In the genomic region with DNA sequence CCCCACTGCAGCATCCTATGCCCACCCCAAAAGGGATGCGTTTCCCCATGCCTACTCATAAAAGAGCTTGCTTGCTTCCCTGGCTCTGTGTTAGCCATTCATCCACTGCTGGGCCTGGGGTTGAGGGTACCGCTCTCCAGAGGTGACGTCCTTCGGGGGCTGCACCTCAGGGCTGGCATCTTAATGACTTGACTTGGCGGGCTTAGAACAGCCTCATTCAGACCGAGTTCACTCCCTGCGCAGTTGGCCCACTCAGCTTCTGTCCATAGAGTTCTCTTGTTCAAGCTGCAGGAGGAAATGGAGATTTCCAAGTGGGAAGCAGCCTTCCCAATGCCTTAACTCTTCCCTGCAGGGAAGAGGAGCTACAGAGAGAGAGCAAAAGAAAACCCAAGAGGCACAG, we compare ENCODE assay signal across 14 mouse cellular contexts. TPM values are rescaled to one million over a fixed set of nuclear protein-coding genes. Genes with fewer than 3 reads are reported as not detected.
A peak's percentile ranks its signal among the peaks of the same experiment; 100 is the strongest.
DNase-seq lines count a peak whose midpoint lies in the region; ATAC-seq lines count a peak whose summit lies in the region.
"Had no signal": no experiment of that assay in that cellular context is flagged by ENCODE, and none has a peak within 500 bp of the region (broad histone marks: within the 10 kb centered on the region; RNA-seq: fewer than 3 reads in every experiment).

No protein-coding gene starts in this region.

- no peak overlapping the region for H3K4me3 ChIP-seq in heart, embryonic 10.5 days
- no peak overlapping the region for H3K4me3 ChIP-seq in heart, embryonic 12.5 days
- no peak overlapping the region for H3K4me3 ChIP-seq in embryonic facial prominence, embryonic 14.5 days (ENCODE audit: low read depth, low read length)
- H3K4me3 ChIP-seq: forebrain, embryonic 12.5 days; myocyte had no signal

- peaks cover 77% of the 10 kb centered on the region for H3K4me1 ChIP-seq in heart, embryonic 10.5 days
- peaks cover 59% of the 10 kb centered on the region for H3K4me1 ChIP-seq in heart, embryonic 12.5 days (replicated peaks)
- H3K4me1 ChIP-seq in embryonic facial prominence, embryonic 14.5 days (ENCODE audit: control insufficient read depth, insufficient read depth, low read length): peaks cover 34% of the 10 kb centered on the region

- H3K27ac ChIP-seq in heart, embryonic 10.5 days: peak overlapping the region; percentile 16
- H3K27ac ChIP-seq in heart, embryonic 12.5 days (ENCODE audit: poor library complexity, severe bottlenecking): no peak overlapping the region
- H3K27ac ChIP-seq in embryonic facial prominence, embryonic 14.5 days (replicated peaks; ENCODE audit: low read depth, low read length): peak overlapping the region; percentile 70
- H3K27ac ChIP-seq: forebrain, embryonic 12.5 days had no signal

- no peak overlapping the region for H3K4me2 ChIP-seq in heart, embryonic 12.5 days
- peak overlapping the region; percentile 5; the same call in 1 of the 2 replicates for H3K4me2 ChIP-seq in embryonic facial prominence, embryonic 14.5 days (ENCODE audit: low read depth, low read length)
- H3K4me2 ChIP-seq: forebrain, embryonic 12.5 days had no signal

- WGBS in heart, embryonic 10.5 days: 40% methylated on average over 7 of the region's 7 CpGs
- 54% methylated on average over 7 of the region's 7 CpGs for WGBS in heart, embryonic 12.5 days
- WGBS in embryonic facial prominence, embryonic 14.5 days: 42% methylated on average over 7 of the region's 7 CpGs

- no peaks in the 10 kb centered on the region for H3K9me3 ChIP-seq in heart, embryonic 10.5 days
- H3K9me3 ChIP-seq in heart, embryonic 12.5 days (replicated peaks): no peaks in the 10 kb centered on the region
- H3K9me3 ChIP-seq in embryonic facial prominence, embryonic 14.5 days (ENCODE audit: control insufficient read depth, low read length): no peaks in the 10 kb centered on the region
- H3K9me3 ChIP-seq: forebrain, embryonic 12.5 days had no signal

- no peak overlapping the region for H3K9ac ChIP-seq in heart, embryonic 12.5 days
- H3K9ac ChIP-seq in embryonic facial prominence, embryonic 14.5 days (ENCODE audit: low read depth, low read length): 0 out of 2 replicates have a peak overlapping the region, but pooled peaks have one; percentile 23
- H3K9ac ChIP-seq: forebrain, embryonic 12.5 days had no signal

- no peak for DNase-seq in heart, embryonic 10.5 days (ENCODE audit: low spot score)
- peak; percentile 41 to 43 for DNase-seq in left cerebral cortex, postnatal 14 days (ENCODE audit: low spot score in 2 of 2)
- no peak for DNase-seq in left cerebral cortex, adult 8-10 months (ENCODE audit: low spot score in 2 of 2)
- no peak for DNase-seq in embryonic facial prominence, embryonic 14.5 days (ENCODE audit: low spot score)
- DNase-seq in right cerebral cortex, adult 2 months (ENCODE audit: low spot score in 2 of 2): peak; percentile 19 to 40
- DNase-seq in spleen, adult 12 weeks (ENCODE audit: low spot score): no peak
- DNase-seq: adrenal gland, postnatal 36 days; cerebellum, postnatal 14 days; lung, postnatal 14 days had no signal

- no peaks in the 10 kb centered on the region for H3K36me3 ChIP-seq in heart, embryonic 10.5 days
- H3K36me3 ChIP-seq in heart, embryonic 12.5 days: no peaks in the 10 kb centered on the region
- no peaks in the 10 kb centered on the region for H3K36me3 ChIP-seq in embryonic facial prominence, embryonic 14.5 days (ENCODE audit: control insufficient read depth, insufficient read depth, low read length)
- H3K36me3 ChIP-seq: forebrain, embryonic 12.5 days had no signal

- no peak for ATAC-seq in heart, embryonic 12.5 days (ENCODE audit: insufficient number of reproducible peaks, low FRiP score)
- ATAC-seq in embryonic facial prominence, embryonic 14.5 days (ENCODE audit: low read depth): 0 out of 2 replicates have a peak, but pooled peaks have one; percentile 13
- ATAC-seq in CD4-positive, CD25-positive, alpha-beta regulatory T cell, adult 4 months: no peak
- ATAC-seq: Patski had no signal

- intact Hi-C loops in left cerebral cortex, postnatal 14 days (cut with DNase I): no loop called here

- H3K27me3 ChIP-seq in heart, embryonic 10.5 days (ENCODE audit: insufficient read depth, poor library complexity, severe bottlenecking): 0 out of 2 replicates have a peak, but pooled peaks cover 21% of the 10 kb centered on the region
- no peaks in the 10 kb centered on the region; the same call in 1 of the 2 replicates for H3K27me3 ChIP-seq in heart, embryonic 12.5 days (replicated peaks)
- H3K27me3 ChIP-seq in embryonic facial prominence, embryonic 14.5 days (replicated peaks; ENCODE audit: control insufficient read depth, insufficient read depth, low read length): no peaks in the 10 kb centered on the region
- H3K27me3 ChIP-seq: forebrain, embryonic 12.5 days; Patski had no signal

RNA-seq across cellular contexts. Expression of a gene that starts 32.1 kb away (rescaled TPM):
- 5.8 and 6.0 TPM in 2 replicates for polyA plus RNA-seq in heart, embryonic 10.5 days (2016; fragmentation: Nextera tagmentation; extraction: Ambion mirVana)
- 7.2 and 9.6 TPM in 2 replicates for polyA plus RNA-seq in heart, embryonic 12.5 days (2016; fragmentation: Nextera tagmentation; extraction: Ambion mirVana)
- 10 to 100 TPM; 90.1 to 93.8 TPM for total RNA-seq in left cerebral cortex, postnatal 14 days (2021)
- total RNA-seq in left cerebral cortex, adult 8-10 months (2022): 100 to 1,000 TPM in 1 of 4 experiments, 10 to 100 TPM in 3; 92.7 to 101 (median 97.1) TPM
- polyA plus RNA-seq in embryonic facial prominence, embryonic 14.5 days (2014; fragmentation: Nextera tagmentation; extraction: Ambion mirVana): 10.9 and 14.3 TPM in 2 replicates
- 1 to 10 TPM in 1 of 2 experiments, under 1 TPM in 1; 0.36 to 1.9 TPM for polyA plus RNA-seq in CD4-positive, CD25-positive, alpha-beta regulatory T cell, adult 4 months (2017; shearing (Covaris generic))

Comparison
In these comparisons a context has a peak if more than half of its experiments do, and no peak if none do; other contexts are left out.
1. DNase-seq: peak in left cerebral cortex, postnatal 14 days (2 of 2) and right cerebral cortex, adult 2 months (2 of 2); none in heart, embryonic 10.5 days (single experiment), left cerebral cortex, adult 8-10 months (0 of 2), embryonic facial prominence, embryonic 14.5 days (single experiment) and spleen, adult 12 weeks (single experiment).